Mouse (Mus musculus) midbrain, embryonic 11.5 days (tissue): ENCODE measurements at regions not wholly inside any gene's neighbourhood (a gene's known extent, or its start where the extent isn't known, plus 50 kb on each side); places are given as distances from the start of the nearest gene placed in this dataset.

ENCODE experiments used
- ATAC-seq: fragments of 200-750 bp; cut with Nextera tagmentation; 2 replicates; pipeline ENCODE4 v1.8.0; 2017; ENCODE audit warnings: moderate TSS enrichment, moderate library complexity; ENCODE audit not compliant: low FRiP score
- DNase-seq: peaks from one replicate; pipeline ENCODE4 v3.0.0; 2015; ENCODE audit warnings: low spot score; ENCODE audit errors: missing footprints
- H3K27ac ChIP-seq: fragments of 300-500 bp; sonication (generic); 2 replicates; pipeline ENCODE4 v1.5.1; 2014; ENCODE audit warnings: low read depth, low read length
- H3K27me3 ChIP-seq: fragments of 300-500 bp; sonication (generic); 2 replicates; pipeline ENCODE4 v1.6.1; 2014; ENCODE audit warnings: mild to moderate bottlenecking, low read length, moderate library complexity, mixed read lengths; ENCODE audit not compliant: control insufficient read depth, insufficient read depth
- H3K36me3 ChIP-seq: fragments of 300-500 bp; sonication (generic); 2 replicates; pipeline ENCODE4 v1.6.1; 2014; ENCODE audit warnings: mild to moderate bottlenecking, low read length, moderate library complexity, mixed read lengths; ENCODE audit not compliant: control insufficient read depth, insufficient read depth
- H3K4me1 ChIP-seq: fragments of 300-500 bp; sonication (generic); 2 replicates; pipeline ENCODE4 v1.6.1; 2014; ENCODE audit warnings: low read length; ENCODE audit not compliant: control insufficient read depth, insufficient read depth
- H3K4me2 ChIP-seq: fragments of 300-500 bp; sonication (generic); 2 replicates; pipeline ENCODE4 v1.6.1; 2014; ENCODE audit warnings: mild to moderate bottlenecking, moderate library complexity
- H3K4me3 ChIP-seq: fragments of 300-500 bp; sonication (generic); 2 replicates; pipeline ENCODE4 v1.5.1; 2014; ENCODE audit warnings: low read depth, low read length
- H3K9ac ChIP-seq: fragments of 300-500 bp; sonication (generic); 2 replicates; pipeline ENCODE4 v1.6.1; 2014; ENCODE audit warnings: low read length
- H3K9me3 ChIP-seq: fragments of 300-500 bp; sonication (generic); 2 replicates; pipeline ENCODE4 v1.6.1; 2016; ENCODE audit warnings: low read length; ENCODE audit not compliant: control insufficient read depth
- WGBS: fragments of 180-500 bp; shearing (Covaris S2); extraction: QIAGEN DNeasy Blood & Tissue Kit; methylation state at CpG from one replicate; pipeline ENCODE4 v1.1.7; 2014; 5-methylcytosine and 5-hydroxymethylcytosine counted together

DNA sequence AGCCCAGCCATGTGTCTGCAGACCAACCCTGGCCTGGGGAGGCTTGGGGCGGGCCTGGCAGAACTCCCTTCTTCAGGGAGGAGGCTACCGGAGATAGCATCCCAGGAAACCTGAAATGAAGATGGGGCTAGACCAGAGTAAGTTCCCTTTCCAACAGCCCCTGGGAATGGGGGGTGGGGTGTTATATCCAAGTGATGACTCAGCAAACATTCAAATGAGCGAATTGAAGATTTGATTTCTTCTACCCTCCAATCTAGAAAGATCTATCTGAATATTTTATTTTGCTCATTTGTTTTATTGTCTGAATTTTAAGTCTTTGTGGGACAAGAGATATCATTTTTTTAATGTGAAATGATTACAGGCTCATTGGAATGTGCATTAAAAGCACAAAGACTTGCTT, 185.0 kb downstream of the Gm826 start:
- Histone ChIP-seq H3K4me3 (no peak overlapping the region), H3K27me3 (no peaks in the 10 kb centered on the region), H3K9me3 (no peaks in the 10 kb centered on the region), H3K4me2 (no peak overlapping the region), H3K4me1 (no peaks in the 10 kb centered on the region), H3K27ac (no peak overlapping the region), H3K9ac (no peak overlapping the region), H3K36me3 (no peaks in the 10 kb centered on the region)
- ATAC-seq (no peak), DNase-seq (no peak)
- WGBS: 92% methylated on average over 3 of the region's 3 CpGs

DNA sequence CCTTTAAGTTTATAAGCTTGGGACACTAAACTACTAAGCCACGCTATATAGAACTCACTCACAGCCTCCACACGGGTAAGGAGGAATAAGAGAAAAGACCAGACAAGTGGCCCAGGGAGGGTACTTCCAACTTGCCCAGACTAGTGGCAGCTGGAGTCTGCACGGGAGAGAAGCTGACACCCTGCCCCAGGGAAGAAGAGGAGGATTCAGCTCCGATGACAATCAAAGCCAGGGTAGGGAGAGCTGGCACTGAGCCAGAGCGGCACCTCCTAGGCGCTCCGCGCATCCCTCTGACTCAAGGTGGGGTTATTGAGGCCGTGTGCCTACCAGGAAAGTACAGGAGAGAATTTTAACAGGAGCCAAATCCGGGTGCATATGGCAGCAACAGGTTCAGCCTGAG, 185.4 kb downstream of the Gm826 start:
- DNase-seq (no peak), ATAC-seq (no peak)
- H3K4me3 ChIP-seq: no peak overlapping the region
- no peaks in the 10 kb centered on the region for H3K36me3 ChIP-seq
- no peaks in the 10 kb centered on the region for H3K27me3 ChIP-seq
- H3K9me3 ChIP-seq: no peaks in the 10 kb centered on the region
- H3K27ac ChIP-seq: no peak overlapping the region
- H3K4me2 ChIP-seq: no peak overlapping the region
- H3K4me1 ChIP-seq: no peaks in the 10 kb centered on the region
- WGBS: 78% methylated on average over 10 of the region's 10 CpGs
- no peak overlapping the region for H3K9ac ChIP-seq

DNA sequence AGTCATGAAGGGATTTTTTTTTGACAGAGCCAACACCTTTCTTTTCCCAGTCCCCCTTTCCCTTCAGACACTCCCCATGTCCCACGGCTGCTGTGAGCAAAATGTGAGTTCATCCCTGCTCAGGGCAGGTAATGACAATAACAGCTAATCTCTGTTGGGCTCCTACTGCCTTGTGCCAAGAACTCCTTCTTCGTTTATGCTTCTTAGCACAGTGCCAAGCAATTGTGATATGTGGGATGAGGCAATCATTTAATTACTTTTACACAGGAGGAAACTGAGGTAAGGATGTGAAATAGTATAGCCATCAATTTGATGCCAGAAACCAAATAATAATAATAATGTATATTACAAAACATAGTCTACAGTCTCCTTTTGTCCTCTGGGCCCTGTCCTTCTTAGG, 185.9 kb downstream of the Gm826 start:
- DNase-seq (no peak), ATAC-seq (no peak)
- Histone ChIP-seq H3K36me3 (no peaks in the 10 kb centered on the region), H3K4me3 (no peak overlapping the region), H3K4me1 (no peaks in the 10 kb centered on the region), H3K27me3 (no peaks in the 10 kb centered on the region), H3K9me3 (no peaks in the 10 kb centered on the region), H3K9ac (no peak overlapping the region), H3K27ac (no peak overlapping the region), H3K4me2 (no peak overlapping the region)
- 73% methylated on average over 2 of the region's 2 CpGs for WGBS

DNA sequence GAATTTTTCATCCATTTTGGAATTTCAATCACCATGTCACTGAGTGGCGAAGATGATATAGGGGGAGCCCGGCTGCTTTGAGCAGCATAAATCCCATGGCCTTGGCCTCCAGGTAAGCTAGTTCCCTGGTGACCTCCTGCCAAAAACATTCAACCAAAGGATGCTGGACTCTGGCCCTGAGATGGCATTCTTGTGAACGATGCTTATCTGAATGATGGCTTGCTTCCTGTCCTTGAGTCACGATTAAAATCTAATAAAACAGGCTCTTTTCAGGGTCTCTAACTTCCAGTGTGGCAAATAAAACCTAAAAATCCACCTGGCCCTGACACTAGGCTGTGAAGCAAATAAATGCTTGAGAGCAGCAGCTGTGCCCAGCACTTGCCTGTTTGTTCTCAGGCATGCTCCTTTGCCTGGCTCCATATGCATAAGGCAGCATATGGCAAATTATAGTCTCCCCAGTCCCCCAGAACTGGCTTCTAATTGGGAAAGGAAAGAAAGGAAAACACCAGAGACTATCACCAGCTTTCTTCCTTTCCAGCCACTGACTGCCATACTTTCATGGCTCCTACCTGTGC, 193.7 kb downstream of the Gm826 start:
- H3K4me2 ChIP-seq: no peak overlapping the region
- no peak for ATAC-seq
- no peak overlapping the region for H3K4me3 ChIP-seq
- no peak for DNase-seq
- H3K9ac ChIP-seq: no peak overlapping the region
- no peak overlapping the region for H3K27ac ChIP-seq
- no peaks in the 10 kb centered on the region for H3K27me3 ChIP-seq
- H3K36me3 ChIP-seq: no peaks in the 10 kb centered on the region
- H3K9me3 ChIP-seq: no peaks in the 10 kb centered on the region
- WGBS: 81% methylated on average over 4 of the region's 4 CpGs
- no peaks in the 10 kb centered on the region for H3K4me1 ChIP-seq

DNA sequence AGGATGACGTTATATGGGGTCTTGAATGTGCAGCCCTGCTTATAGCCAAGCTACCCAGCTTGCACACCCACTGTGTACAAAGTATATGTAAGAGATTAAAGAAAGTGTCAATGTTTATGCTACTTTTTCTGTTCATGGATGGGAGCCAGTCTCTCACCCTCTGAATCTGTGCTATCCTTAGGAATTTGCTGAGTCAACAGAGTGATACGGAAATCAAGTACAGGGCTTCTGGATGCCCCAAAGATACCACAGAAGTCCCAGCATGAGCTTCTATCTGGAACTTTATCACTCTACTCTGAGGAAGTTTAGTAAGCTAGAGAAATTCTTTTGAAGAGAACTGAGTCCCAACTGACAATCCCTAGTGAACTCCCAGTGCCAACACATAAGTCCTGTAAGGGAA, 195.9 kb downstream of the Gm826 start:
- ATAC-seq: no peak
- no peak overlapping the region for H3K27ac ChIP-seq
- H3K9me3 ChIP-seq: no peaks in the 10 kb centered on the region
- no peak overlapping the region for H3K4me3 ChIP-seq
- no peaks in the 10 kb centered on the region for H3K4me1 ChIP-seq
- whole genome bisulfite sequencing: 83% methylated on average over 2 of the region's 2 CpGs
- H3K9ac ChIP-seq: no peak overlapping the region
- no peak for DNase-seq
- no peaks in the 10 kb centered on the region for H3K27me3 ChIP-seq
- H3K36me3 ChIP-seq: no peaks in the 10 kb centered on the region
- H3K4me2 ChIP-seq: no peak overlapping the region

DNA sequence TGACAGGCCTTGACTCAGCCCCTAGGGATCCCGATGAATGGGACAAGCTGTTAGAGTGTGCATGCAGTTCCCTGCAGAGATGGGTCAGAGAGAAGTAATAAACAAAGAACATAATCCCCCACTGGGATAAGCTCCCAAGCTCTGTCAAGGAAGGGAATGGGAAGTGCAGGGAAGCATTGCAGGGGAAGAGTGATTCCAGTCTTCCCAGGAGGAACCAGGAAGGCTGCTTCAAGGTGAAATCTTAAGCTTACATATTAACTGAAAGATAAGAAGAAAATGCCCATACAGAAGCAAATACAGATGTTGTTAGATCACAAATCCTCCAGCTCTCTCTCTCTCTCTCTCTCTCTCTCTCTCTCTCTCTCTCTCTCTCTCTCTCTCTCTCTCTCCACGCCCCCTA, 202.2 kb downstream of the Gm826 start:
- Histone ChIP-seq H3K27ac (no peak overlapping the region), H3K27me3 (no peaks in the 10 kb centered on the region), H3K4me3 (no peak overlapping the region), H3K36me3 (no peaks in the 10 kb centered on the region), H3K9me3 (no peaks in the 10 kb centered on the region), H3K9ac (no peak overlapping the region), H3K4me1 (no peaks in the 10 kb centered on the region), H3K4me2 (no peak overlapping the region)
- 18% methylated on average over 2 of the region's 2 CpGs for WGBS
- ATAC-seq: peak; percentile 61
- no peak for DNase-seq

DNA sequence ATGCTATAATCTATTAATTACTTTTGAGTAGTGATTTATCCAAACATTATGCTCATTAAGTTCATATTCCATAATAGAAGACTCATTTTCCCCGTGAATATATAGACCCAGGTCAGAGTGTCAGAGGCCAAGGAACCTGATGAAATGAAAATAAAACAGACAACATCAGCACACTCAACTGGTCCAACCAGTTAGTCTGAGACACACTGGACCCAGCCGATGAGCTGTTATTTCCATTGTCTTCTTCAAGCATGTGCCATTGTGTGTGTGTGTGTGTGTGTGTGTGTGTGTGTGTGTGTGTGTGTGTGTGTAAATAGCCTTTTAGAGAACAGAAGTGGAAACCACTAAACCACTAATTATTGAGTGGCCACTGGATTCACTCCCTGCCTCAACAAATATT, 202.6 kb downstream of the Gm826 start:
- Histone ChIP-seq H3K4me2 (no peak overlapping the region), H3K36me3 (no peaks in the 10 kb centered on the region), H3K4me1 (no peaks in the 10 kb centered on the region), H3K9me3 (no peaks in the 10 kb centered on the region), H3K27ac (no peak overlapping the region), H3K27me3 (no peaks in the 10 kb centered on the region), H3K9ac (no peak overlapping the region), H3K4me3 (no peak overlapping the region)
- WGBS: 43% methylated on average over 2 of the region's 2 CpGs
- ATAC-seq (peak; percentile 33), DNase-seq (no peak)

DNA sequence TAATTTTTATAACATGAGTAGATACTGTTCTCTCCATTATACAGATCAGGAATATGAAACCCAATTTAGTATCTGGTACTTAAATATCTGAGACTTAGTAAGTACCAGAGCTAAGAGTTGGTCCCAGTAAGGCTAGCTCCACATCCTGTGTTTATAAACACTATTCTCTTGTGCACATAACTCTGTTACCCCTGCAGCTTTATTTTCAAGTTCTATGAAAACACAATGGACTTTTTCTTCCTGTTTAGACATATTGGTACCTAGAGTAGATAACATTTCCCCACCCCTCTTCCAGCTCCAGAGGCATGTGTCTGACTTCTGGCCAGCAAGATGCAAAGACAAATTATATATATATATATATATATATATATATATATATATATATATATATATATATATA, 216.8 kb downstream of the Gm826 start:
- Histone ChIP-seq H3K27ac (no peak overlapping the region), H3K36me3 (no peaks in the 10 kb centered on the region), H3K4me3 (no peak overlapping the region), H3K9ac (no peak overlapping the region), H3K4me2 (no peak overlapping the region), H3K4me1 (no peaks in the 10 kb centered on the region), H3K9me3 (no peaks in the 10 kb centered on the region), H3K27me3 (no peaks in the 10 kb centered on the region)
- ATAC-seq (no peak), DNase-seq (no peak)

DNA sequence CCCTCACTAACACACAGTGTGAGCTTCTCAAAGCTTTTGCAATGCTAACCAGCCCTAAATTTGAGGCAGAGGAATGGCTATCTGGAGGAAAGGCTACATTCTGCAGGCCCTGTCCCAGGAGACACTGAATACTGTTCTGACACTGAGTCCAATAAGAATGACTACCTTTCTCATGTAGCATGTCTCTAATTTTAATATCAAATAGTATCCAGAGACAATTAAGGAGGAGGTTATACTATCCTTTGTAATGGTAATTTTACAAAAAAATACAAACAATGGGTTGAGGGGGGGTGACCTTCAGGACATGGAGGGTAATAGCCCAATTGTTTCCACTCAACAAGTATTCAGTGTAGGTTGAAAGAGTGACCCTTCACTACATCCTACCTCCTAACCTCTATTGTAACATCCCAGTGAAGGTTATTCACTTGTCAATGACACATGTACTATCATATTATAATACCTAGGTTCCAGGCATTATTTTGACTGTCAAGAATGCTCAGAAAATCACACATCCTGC, 222.7 kb downstream of the Gm826 start:
- DNase-seq: no peak
- H3K4me2 ChIP-seq: no peak overlapping the region
- H3K4me3 ChIP-seq: no peak overlapping the region
- H3K36me3 ChIP-seq: no peaks in the 10 kb centered on the region
- no peaks in the 10 kb centered on the region for H3K4me1 ChIP-seq
- no peak overlapping the region for H3K9ac ChIP-seq
- no peaks in the 10 kb centered on the region for H3K27me3 ChIP-seq
- no peak overlapping the region for H3K27ac ChIP-seq
- no peaks in the 10 kb centered on the region for H3K9me3 ChIP-seq
- ATAC-seq: no peak
